ENCODE assay signal across 15 mouse cellular contexts in genomic region chr5:30721935-30722334, GRCm38 (mm10). TPM values are rescaled to one million over a fixed set of nuclear protein-coding genes. Genes with fewer than 3 reads are reported as not detected.
"Had no signal": no experiment of that assay in that cellular context is flagged by ENCODE, and none has a peak within 500 bp of the region (broad histone marks: within the 10 kb centered on the region; RNA-seq: fewer than 3 reads in every experiment).

No protein-coding gene starts in this region.

- DNase-seq: kidney, adult 2 months; kidney, postnatal 36 days; liver, embryonic 13.5 days; lung, adult 2 months; lung, postnatal 14 days; lung, postnatal 4 days; retina, postnatal 1 day; right cerebral cortex, postnatal 14 days; right cerebral cortex, postnatal 4 days; thymus, adult 2 months; thymus, postnatal 14 days had no signal

RNA-seq across cellular contexts. Expression of gene Dpysl5, which starts 10.6 kb away (rescaled TPM):
- total RNA-seq: liver, adult 2 months; megakaryocyte progenitor cell, adult 5-6 weeks; megakaryocyte-erythroid progenitor cell, adult 5-6 weeks; neutrophil, adult 5-6 weeks had no signal
